Mouse (Mus musculus): Measurements from ENCODE around the gene Zdhhc24. TPM values are rescaled to one million over a fixed set of nuclear protein-coding genes. Genes with fewer than 3 reads are reported as not detected.
A peak's percentile ranks its signal among the peaks of the same experiment; 100 is the strongest.

Gene Zdhhc24
- polyA plus RNA-seq, 1 experiment from 2014 or later: 11.6 TPM

DNA sequence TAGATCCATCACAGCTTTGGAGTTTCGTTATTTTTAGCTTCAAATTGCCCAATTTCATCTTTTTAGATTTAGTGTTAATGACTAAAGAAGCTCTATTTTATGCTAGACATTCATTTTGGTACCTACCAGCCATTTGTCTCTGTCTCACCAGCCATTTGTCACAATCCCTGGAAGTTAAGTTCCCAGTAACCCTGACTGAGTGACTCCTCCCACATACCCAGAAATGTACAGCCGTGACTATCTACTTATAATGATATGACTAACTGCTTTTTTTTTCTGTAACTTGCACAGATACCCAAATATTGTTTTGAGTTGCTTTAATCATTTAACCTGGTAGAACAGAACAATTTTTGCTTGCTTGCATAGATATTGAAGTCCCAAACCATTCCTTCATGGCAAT lies 32.6 kb upstream of the Zdhhc24 start:
- no peak overlapping the region for H3K4me2 ChIP-seq (ENCODE audit: low read depth, low read length)
- H3K9me3 ChIP-seq (replicated peaks; ENCODE audit: control insufficient read depth, low read length): no peaks in the 10 kb centered on the region
- no peaks in the 10 kb centered on the region for H3K36me3 ChIP-seq (ENCODE audit: control insufficient read depth, insufficient read depth, low read length)
- no peaks in the 10 kb centered on the region for H3K4me1 ChIP-seq (ENCODE audit: control insufficient read depth, insufficient read depth, low read length)
- H3K27me3 ChIP-seq (ENCODE audit: control insufficient read depth, insufficient read depth, low read length): peaks cover 7% of the 10 kb centered on the region
- no peak overlapping the region for H3K9ac ChIP-seq (ENCODE audit: low read length)
- 56% methylated on average over 2 of the region's 2 CpGs for WGBS
- no peak overlapping the region for H3K4me3 ChIP-seq (replicated peaks; ENCODE audit: low read length)
- no peak overlapping the region for H3K27ac ChIP-seq (ENCODE audit: low read length)
- no peak for ATAC-seq (ENCODE audit: insufficient read depth, low FRiP score)

DNA sequence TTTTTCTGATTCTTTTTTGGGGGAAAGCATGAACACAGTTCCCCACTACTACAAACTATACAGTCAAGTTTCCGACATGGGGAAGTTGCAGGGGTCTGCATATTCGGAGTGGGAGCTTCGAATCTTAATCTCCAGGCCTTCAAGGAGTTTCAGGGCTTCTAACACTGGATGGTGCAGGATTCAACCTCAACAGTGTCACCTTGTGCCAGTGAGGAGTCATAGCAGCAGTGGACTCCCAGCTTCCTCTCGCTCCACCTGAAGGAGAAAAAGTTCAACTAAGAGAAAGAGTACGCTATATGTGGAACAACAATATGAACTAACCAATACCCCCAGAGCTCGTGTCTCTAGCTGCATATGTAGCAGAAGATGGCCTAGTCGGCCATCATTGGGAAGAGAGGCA lies 31.0 kb upstream of the Zdhhc24 start:
- Histone ChIP-seq H3K4me1 (ENCODE audit: control insufficient read depth, insufficient read depth, low read length) (no peaks in the 10 kb centered on the region), H3K36me3 (ENCODE audit: control insufficient read depth, insufficient read depth, low read length) (no peaks in the 10 kb centered on the region), H3K27me3 (ENCODE audit: control insufficient read depth, insufficient read depth, low read length) (no peaks in the 10 kb centered on the region; the same call in 1 of the 2 replicates), H3K9ac (ENCODE audit: low read length) (no peak overlapping the region), H3K4me2 (ENCODE audit: low read depth, low read length) (no peak overlapping the region), H3K27ac (ENCODE audit: low read length) (no peak overlapping the region), H3K4me3 (replicated peaks; ENCODE audit: low read length) (no peak overlapping the region), H3K9me3 (replicated peaks; ENCODE audit: control insufficient read depth, low read length) (no peaks in the 10 kb centered on the region)
- 23% methylated on average over 7 of the region's 7 CpGs for WGBS
- ATAC-seq (ENCODE audit: insufficient read depth, low FRiP score): no peak

DNA sequence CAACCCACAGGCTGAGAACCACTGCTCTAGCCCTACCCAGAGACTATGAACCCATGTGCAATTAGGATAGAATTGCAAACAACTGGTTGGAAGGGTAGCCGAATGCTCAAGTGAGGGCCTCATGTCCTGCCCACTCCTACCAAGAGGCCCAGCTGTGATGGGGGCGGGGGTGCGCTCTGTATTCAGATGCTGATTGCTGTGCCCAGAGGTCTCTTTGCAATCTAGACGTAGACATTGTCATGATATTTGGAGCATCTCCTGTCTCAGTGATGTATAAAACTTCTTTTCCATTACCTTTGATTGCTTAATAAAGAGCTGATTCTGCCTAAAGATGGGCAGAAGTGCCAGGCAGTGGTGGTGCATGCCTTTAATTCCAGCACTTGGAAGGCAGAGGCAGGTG lies 28.7 kb upstream of the Zdhhc24 start:
- Histone ChIP-seq H3K4me2 (ENCODE audit: low read depth, low read length) (no peak overlapping the region), H3K9ac (ENCODE audit: low read length) (no peak overlapping the region), H3K4me3 (replicated peaks; ENCODE audit: low read length) (no peak overlapping the region), H3K4me1 (ENCODE audit: control insufficient read depth, insufficient read depth, low read length) (peaks cover 4% of the 10 kb centered on the region; the same call in 1 of the 2 replicates), H3K36me3 (ENCODE audit: control insufficient read depth, insufficient read depth, low read length) (no peaks in the 10 kb centered on the region), H3K27me3 (ENCODE audit: control insufficient read depth, insufficient read depth, low read length) (no peaks in the 10 kb centered on the region; the same call in 1 of the 2 replicates), H3K27ac (ENCODE audit: low read length) (no peak overlapping the region), H3K9me3 (replicated peaks; ENCODE audit: control insufficient read depth, low read length) (no peaks in the 10 kb centered on the region)
- 51% methylated on average over 4 of the region's 4 CpGs for WGBS
- no peak for ATAC-seq (ENCODE audit: insufficient read depth, low FRiP score)

DNA sequence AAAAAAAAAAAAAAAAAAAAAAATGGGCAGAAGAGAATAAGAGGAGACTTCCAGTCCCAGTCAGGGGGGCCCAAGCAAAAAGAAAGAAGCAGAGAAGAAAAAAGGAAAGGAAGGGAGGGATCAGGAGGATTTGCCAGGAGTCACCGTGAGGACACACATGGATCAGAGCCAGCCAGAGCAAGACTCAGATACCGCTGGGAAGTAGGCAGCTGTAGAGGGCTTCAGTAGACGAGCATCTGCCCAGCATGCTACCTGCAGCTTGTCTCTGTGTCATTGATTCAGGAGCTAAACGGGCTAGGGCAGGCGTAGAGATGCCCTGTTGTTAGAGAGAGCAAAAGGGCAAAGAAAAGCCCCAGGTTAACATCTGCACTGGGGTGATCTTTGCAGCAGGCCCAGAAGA lies 28.2 kb upstream of the Zdhhc24 start:
- Histone ChIP-seq H3K4me1 (ENCODE audit: control insufficient read depth, insufficient read depth, low read length) (peaks cover 5% of the 10 kb centered on the region; the same call in 1 of the 2 replicates), H3K4me2 (ENCODE audit: low read depth, low read length) (no peak overlapping the region), H3K36me3 (ENCODE audit: control insufficient read depth, insufficient read depth, low read length) (no peaks in the 10 kb centered on the region), H3K9me3 (replicated peaks; ENCODE audit: control insufficient read depth, low read length) (no peaks in the 10 kb centered on the region), H3K4me3 (replicated peaks; ENCODE audit: low read length) (no peak overlapping the region), H3K27ac (ENCODE audit: low read length) (no peak overlapping the region), H3K27me3 (ENCODE audit: control insufficient read depth, insufficient read depth, low read length) (no peaks in the 10 kb centered on the region; the same call in 1 of the 2 replicates), H3K9ac (ENCODE audit: low read length) (no peak overlapping the region)
- 50% methylated on average over 5 of the region's 5 CpGs for WGBS
- ATAC-seq (ENCODE audit: insufficient read depth, low FRiP score): no peak

DNA sequence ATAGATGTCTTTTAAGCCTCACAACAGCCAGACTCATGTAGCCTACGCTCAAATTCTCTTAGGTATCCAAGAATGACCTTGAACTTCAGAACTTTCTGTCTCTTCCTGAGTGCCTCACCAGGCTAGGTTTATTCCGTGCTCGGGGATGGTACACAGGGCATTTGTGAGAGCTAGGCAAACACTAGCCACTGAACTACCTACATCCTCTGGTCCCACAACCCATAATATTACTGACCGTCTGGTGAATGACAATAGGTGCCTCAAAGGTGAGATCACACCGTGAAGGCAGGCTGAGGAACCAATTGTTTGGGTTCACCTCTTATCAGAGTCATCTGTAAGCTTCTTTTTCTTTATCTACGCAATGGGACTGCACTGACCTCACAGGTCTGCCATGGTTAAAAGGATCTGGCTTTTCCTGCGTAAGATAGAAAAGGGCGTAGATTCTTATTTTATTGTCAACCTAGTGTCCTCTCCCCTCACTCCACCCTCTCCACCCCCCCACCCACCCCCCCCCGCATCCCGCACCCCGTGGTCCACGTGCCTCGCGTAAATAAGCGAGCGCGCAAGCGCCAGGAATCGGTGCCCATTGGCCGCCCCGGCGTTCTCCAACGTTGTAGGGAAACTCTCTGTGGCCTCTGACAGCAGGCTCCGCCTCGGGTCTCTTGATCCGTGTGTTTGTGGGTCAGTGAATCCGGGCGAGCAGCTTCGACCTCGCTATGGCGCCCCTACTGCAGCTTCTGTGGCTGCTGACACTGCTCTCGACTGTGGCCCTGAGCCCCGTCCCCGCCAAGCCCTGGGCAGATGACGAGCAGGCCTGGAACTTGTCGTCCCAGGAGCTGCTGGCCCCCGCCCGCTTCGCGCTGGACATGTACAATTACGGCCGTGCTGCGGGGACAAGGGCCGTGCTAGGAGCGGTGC lies 23.7 kb upstream of the Zdhhc24 start, which contains the start of gene Ctsf:
Ctsf (plus strand) TSS at position 579 of the 918 bp plus-strand sequence.
- peak within 1 kb of the TSS; percentile 56 for H3K4me3 ChIP-seq (replicated peaks; ENCODE audit: low read length)
- H3K4me2 ChIP-seq (ENCODE audit: low read depth, low read length): peak within 1 kb of the TSS; percentile 91
- 2% methylated on average over 45 of the region's 45 CpGs for WGBS
- peak within 1 kb of the TSS; percentile 73 for H3K9ac ChIP-seq (ENCODE audit: low read length)
- no peaks in the 10 kb centered on the region; the same call in 1 of the 2 replicates for H3K27me3 ChIP-seq (ENCODE audit: control insufficient read depth, insufficient read depth, low read length)
- H3K4me1 ChIP-seq (ENCODE audit: control insufficient read depth, insufficient read depth, low read length): peaks cover 9% of the 10 kb centered on the region; the same call in 1 of the 2 replicates
- no peak within 1 kb of the TSS for H3K27ac ChIP-seq (ENCODE audit: low read length)
- no peaks in the 10 kb centered on the region for H3K9me3 ChIP-seq (replicated peaks; ENCODE audit: control insufficient read depth, low read length)
- ATAC-seq (ENCODE audit: insufficient read depth, low FRiP score): peak; percentile 91
- no peaks in the 10 kb centered on the region for H3K36me3 ChIP-seq (ENCODE audit: control insufficient read depth, insufficient read depth, low read length)

DNA sequence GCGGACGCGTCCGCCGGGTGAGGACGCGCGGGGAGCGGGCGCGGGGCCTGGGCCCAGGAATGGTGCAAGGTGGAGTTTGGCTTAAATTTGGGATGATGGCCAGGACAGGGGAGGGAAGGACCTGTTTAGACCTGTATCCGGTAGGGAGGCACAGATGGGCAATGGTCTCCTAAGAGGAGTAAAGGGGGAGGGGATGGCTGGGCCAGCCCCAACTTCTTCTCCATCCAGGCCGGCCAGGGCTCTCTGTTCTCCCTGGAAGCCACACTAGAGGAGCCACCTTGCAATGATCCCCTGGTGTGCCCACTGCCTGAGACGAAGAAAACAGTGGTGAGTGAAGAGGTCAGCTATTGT lies 23.0 kb upstream of the Zdhhc24 start:
- WGBS: 1% methylated on average over 14 of the region's 14 CpGs
- peak overlapping the region; percentile 91 for H3K4me2 ChIP-seq (ENCODE audit: low read depth, low read length)
- H3K9ac ChIP-seq (ENCODE audit: low read length): peak overlapping the region; percentile 73
- H3K36me3 ChIP-seq (ENCODE audit: control insufficient read depth, insufficient read depth, low read length): no peaks in the 10 kb centered on the region
- ATAC-seq (ENCODE audit: insufficient read depth, low FRiP score): 0 out of 2 replicates have a peak, but pooled peaks have one; percentile 42
- no peak overlapping the region for H3K27ac ChIP-seq (ENCODE audit: low read length)
- no peaks in the 10 kb centered on the region for H3K9me3 ChIP-seq (replicated peaks; ENCODE audit: control insufficient read depth, low read length)
- H3K4me1 ChIP-seq (ENCODE audit: control insufficient read depth, insufficient read depth, low read length): peaks cover 9% of the 10 kb centered on the region; the same call in 1 of the 2 replicates
- H3K27me3 ChIP-seq (ENCODE audit: control insufficient read depth, insufficient read depth, low read length): no peaks in the 10 kb centered on the region
- peak overlapping the region; percentile 56 for H3K4me3 ChIP-seq (replicated peaks; ENCODE audit: low read length)

DNA sequence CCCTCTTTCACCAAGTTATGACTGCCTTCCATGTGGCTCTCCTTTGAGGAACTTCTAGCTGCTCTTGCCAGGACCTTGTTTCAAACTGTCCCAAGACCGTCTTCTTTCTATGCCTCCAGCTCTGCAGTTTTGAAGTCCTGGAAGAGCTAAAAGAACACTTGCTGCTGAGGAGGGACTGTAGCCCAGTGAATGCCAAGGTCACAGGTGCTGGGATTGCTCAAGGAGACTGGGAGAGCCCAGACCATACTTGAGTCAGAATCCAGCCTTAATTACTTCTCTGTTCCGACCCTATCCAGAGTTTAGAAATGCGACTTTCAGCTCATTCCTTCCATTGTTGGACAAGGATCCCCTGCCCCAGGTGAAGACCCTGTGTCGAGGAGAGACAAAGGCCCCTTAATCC lies 22.5 kb upstream of the Zdhhc24 start:
- WGBS: 77% methylated on average over 4 of the region's 4 CpGs
- H3K27me3 ChIP-seq (ENCODE audit: control insufficient read depth, insufficient read depth, low read length): no peaks in the 10 kb centered on the region
- peak overlapping the region; percentile 91; the same call in 1 of the 2 replicates for H3K4me2 ChIP-seq (ENCODE audit: low read depth, low read length)
- peaks cover 9% of the 10 kb centered on the region; the same call in 1 of the 2 replicates for H3K4me1 ChIP-seq (ENCODE audit: control insufficient read depth, insufficient read depth, low read length)
- no peaks in the 10 kb centered on the region for H3K36me3 ChIP-seq (ENCODE audit: control insufficient read depth, insufficient read depth, low read length)
- H3K9me3 ChIP-seq (replicated peaks; ENCODE audit: control insufficient read depth, low read length): no peaks in the 10 kb centered on the region
- no peak overlapping the region for H3K9ac ChIP-seq (ENCODE audit: low read length)
- ATAC-seq (ENCODE audit: insufficient read depth, low FRiP score): no peak
- peak overlapping the region; percentile 56; the same call in 1 of the 2 replicates for H3K4me3 ChIP-seq (replicated peaks; ENCODE audit: low read length)
- H3K27ac ChIP-seq (ENCODE audit: low read length): no peak overlapping the region

DNA sequence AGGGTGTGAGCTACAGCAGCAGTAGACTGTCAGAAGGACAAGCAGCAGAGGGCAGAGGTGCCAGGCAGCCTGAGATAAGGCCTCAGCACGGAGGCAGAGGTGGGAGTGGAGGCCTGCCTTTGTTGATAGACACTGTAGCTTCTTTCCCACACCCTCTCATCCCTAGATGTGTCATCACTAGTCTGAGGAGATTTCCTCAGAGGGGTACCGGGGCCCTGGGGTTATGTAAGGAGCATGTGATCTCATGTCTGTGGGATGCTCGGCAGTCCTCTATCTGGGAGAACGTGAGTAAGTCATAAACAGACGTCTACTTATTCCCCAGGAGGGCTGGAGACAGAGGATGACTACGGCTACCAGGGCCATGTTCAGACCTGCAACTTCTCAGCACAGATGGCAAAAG lies 19.4 kb upstream of the Zdhhc24 start:
- H3K27me3 ChIP-seq (ENCODE audit: control insufficient read depth, insufficient read depth, low read length): no peaks in the 10 kb centered on the region
- no peak overlapping the region for H3K9ac ChIP-seq (ENCODE audit: low read length)
- H3K4me1 ChIP-seq (ENCODE audit: control insufficient read depth, insufficient read depth, low read length): peaks cover 9% of the 10 kb centered on the region; the same call in 1 of the 2 replicates
- no peaks in the 10 kb centered on the region for H3K36me3 ChIP-seq (ENCODE audit: control insufficient read depth, insufficient read depth, low read length)
- H3K9me3 ChIP-seq (replicated peaks; ENCODE audit: control insufficient read depth, low read length): no peaks in the 10 kb centered on the region
- no peak overlapping the region for H3K4me3 ChIP-seq (replicated peaks; ENCODE audit: low read length)
- H3K4me2 ChIP-seq (ENCODE audit: low read depth, low read length): no peak overlapping the region; the same call in 1 of the 2 replicates
- 65% methylated on average over 6 of the region's 6 CpGs for WGBS
- ATAC-seq (ENCODE audit: insufficient read depth, low FRiP score): no peak
- H3K27ac ChIP-seq (ENCODE audit: low read length): no peak overlapping the region

DNA sequence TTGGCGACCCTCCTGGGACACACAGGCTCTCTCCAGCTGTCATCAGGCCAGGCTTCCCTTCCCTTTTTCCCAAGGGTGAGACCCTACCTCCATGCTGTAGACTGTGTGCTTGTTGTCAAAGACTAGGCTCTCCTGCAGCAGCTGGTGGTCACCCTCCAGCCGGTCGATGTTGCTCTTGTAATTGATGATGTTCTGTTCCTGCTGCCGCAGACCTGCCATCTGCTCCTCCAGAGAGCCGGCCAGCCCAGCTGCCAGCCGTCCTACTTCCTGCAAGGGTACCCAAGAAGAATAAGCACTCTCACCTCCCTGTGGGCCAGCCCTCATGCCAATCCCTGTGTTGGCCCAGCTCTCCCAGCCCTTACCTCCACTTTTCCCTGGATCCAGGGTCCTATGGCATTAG lies 15.4 kb upstream of the Zdhhc24 start:
- 60% methylated on average over 6 of the region's 6 CpGs for WGBS
- Histone ChIP-seq H3K4me2 (ENCODE audit: low read depth, low read length) (no peak overlapping the region), H3K27ac (ENCODE audit: low read length) (no peak overlapping the region), H3K9me3 (replicated peaks; ENCODE audit: control insufficient read depth, low read length) (no peaks in the 10 kb centered on the region), H3K9ac (ENCODE audit: low read length) (no peak overlapping the region), H3K4me3 (replicated peaks; ENCODE audit: low read length) (no peak overlapping the region), H3K4me1 (ENCODE audit: control insufficient read depth, insufficient read depth, low read length) (peaks cover 6% of the 10 kb centered on the region), H3K36me3 (ENCODE audit: control insufficient read depth, insufficient read depth, low read length) (no peaks in the 10 kb centered on the region), H3K27me3 (ENCODE audit: control insufficient read depth, insufficient read depth, low read length) (no peaks in the 10 kb centered on the region)
- no peak for ATAC-seq (ENCODE audit: insufficient read depth, low FRiP score)
